Mouse (Mus musculus): ENCODE data around the gene Ect2. TPM values are rescaled to one million over a fixed set of nuclear protein-coding genes. Genes with fewer than 3 reads are reported as not detected.

Gene Ect2
- polyA plus RNA-seq, 1 experiment = 1.2 TPM

GRCm38 (mm10) chr3:27110860-27111259 lies 42.8 kb downstream of the Ect2 start:
- DNase-seq (ENCODE audit: low read depth in 1 of 2, low spot score in 2 of 2) = no peak
- Histone ChIP-seq H3K4me1 (ENCODE audit: control insufficient read depth, insufficient read depth, insufficient read length) (no peaks in the 10 kb centered on the region), H3K27ac (ENCODE audit: insufficient read depth, low read length) (no peak overlapping the region), H3K36me3 (ENCODE audit: control insufficient read depth, insufficient read depth, low read length) (peaks cover 6% of the 10 kb centered on the region), H3K4me3 (ENCODE audit: extremely low read depth, insufficient read depth, insufficient read length) (no peak overlapping the region), H3K27me3 (ENCODE audit: control insufficient read depth, insufficient read depth, low read length) (no peaks in the 10 kb centered on the region)
- TF ChIP-seq POLR2A (IDR thresholded peaks at IDR 0.05; ENCODE audit: low read depth, low read length) (no peak), CTCF (IDR thresholded peaks at IDR 0.05; ENCODE audit: extremely low read depth, insufficient read depth, insufficient read length, insufficient replicate concordance) (no peak)

- Histone ChIP-seq H3K4me1 (ENCODE audit: control insufficient read depth, insufficient read depth, insufficient read length) (no peaks in the 10 kb centered on the region), H3K36me3 (ENCODE audit: control insufficient read depth, insufficient read depth, low read length) (peaks cover 3% of the 10 kb centered on the region; the same call in 1 of the 2 replicates), H3K27ac (ENCODE audit: insufficient read depth, low read length) (no peak overlapping the region), H3K4me3 (ENCODE audit: extremely low read depth, insufficient read depth, insufficient read length) (no peak overlapping the region), H3K27me3 (ENCODE audit: control insufficient read depth, insufficient read depth, low read length) (no peaks in the 10 kb centered on the region)
- WGBS = 96% methylated on average over 4 of the region's 4 CpGs
- TF ChIP-seq POLR2A (IDR thresholded peaks at IDR 0.05; ENCODE audit: low read depth, low read length) = no peak
- TF ChIP-seq CTCF (IDR thresholded peaks at IDR 0.05; ENCODE audit: extremely low read depth, insufficient read depth, insufficient read length, insufficient replicate concordance) = no peak
- no peak for DNase-seq (ENCODE audit: low read depth in 1 of 2, low spot score in 2 of 2)
Observed at GRCm38 (mm10) chr3:27109109-27109508, 44.6 kb downstream of the Ect2 start.

GRCm38 (mm10) chr3:27107142-27107541 lies 46.5 kb downstream of the Ect2 start:
- no peaks in the 10 kb centered on the region for H3K4me1 ChIP-seq (ENCODE audit: control insufficient read depth, insufficient read depth, insufficient read length)
- WGBS = 90% methylated on average over 6 of the region's 6 CpGs

GRCm38 (mm10) chr3:27102965-27103364 lies 50.7 kb downstream of the Ect2 start:
- 95% methylated on average over 6 of the region's 6 CpGs for WGBS
- Histone ChIP-seq H3K27me3 (ENCODE audit: control insufficient read depth, insufficient read depth, low read length) (no peaks in the 10 kb centered on the region), H3K4me3 (ENCODE audit: extremely low read depth, insufficient read depth, insufficient read length) (no peak overlapping the region), H3K27ac (ENCODE audit: insufficient read depth, low read length) (no peak overlapping the region), H3K36me3 (ENCODE audit: control insufficient read depth, insufficient read depth, low read length) (peaks cover 3% of the 10 kb centered on the region; the same call in 1 of the 2 replicates), H3K4me1 (ENCODE audit: control insufficient read depth, insufficient read depth, insufficient read length) (no peaks in the 10 kb centered on the region)
- no peak for TF ChIP-seq CTCF (IDR thresholded peaks at IDR 0.05; ENCODE audit: extremely low read depth, insufficient read depth, insufficient read length, insufficient replicate concordance)
- TF ChIP-seq POLR2A (IDR thresholded peaks at IDR 0.05; ENCODE audit: low read depth, low read length) = no peak
- DNase-seq (ENCODE audit: low read depth in 1 of 2, low spot score in 2 of 2) = no peak

More at GRCm38 (mm10) chr3:27107142-27107541, 46.5 kb downstream of the Ect2 start:
- no peak for DNase-seq (ENCODE audit: low read depth in 1 of 2, low spot score in 2 of 2)
- TF ChIP-seq CTCF (IDR thresholded peaks at IDR 0.05; ENCODE audit: extremely low read depth, insufficient read depth, insufficient read length, insufficient replicate concordance) = no peak
- no peak for TF ChIP-seq POLR2A (IDR thresholded peaks at IDR 0.05; ENCODE audit: low read depth, low read length)
- Histone ChIP-seq H3K36me3 (ENCODE audit: control insufficient read depth, insufficient read depth, low read length) (peaks cover 3% of the 10 kb centered on the region; the same call in 1 of the 2 replicates), H3K27me3 (ENCODE audit: control insufficient read depth, insufficient read depth, low read length) (no peaks in the 10 kb centered on the region), H3K4me3 (ENCODE audit: extremely low read depth, insufficient read depth, insufficient read length) (no peak overlapping the region), H3K27ac (ENCODE audit: insufficient read depth, low read length) (no peak overlapping the region)

GRCm38 (mm10) chr3:27098633-27099032 lies 55.0 kb downstream of the Ect2 start:
- TF ChIP-seq CTCF (IDR thresholded peaks at IDR 0.05; ENCODE audit: extremely low read depth, insufficient read depth, insufficient read length, insufficient replicate concordance) (no peak), POLR2A (IDR thresholded peaks at IDR 0.05; ENCODE audit: low read depth, low read length) (no peak)
- Histone ChIP-seq H3K4me1 (ENCODE audit: control insufficient read depth, insufficient read depth, insufficient read length) (no peaks in the 10 kb centered on the region), H3K36me3 (ENCODE audit: control insufficient read depth, insufficient read depth, low read length) (peaks cover 2% of the 10 kb centered on the region; the same call in 1 of the 2 replicates), H3K27ac (ENCODE audit: insufficient read depth, low read length) (no peak overlapping the region), H3K27me3 (ENCODE audit: control insufficient read depth, insufficient read depth, low read length) (no peaks in the 10 kb centered on the region), H3K4me3 (ENCODE audit: extremely low read depth, insufficient read depth, insufficient read length) (no peak overlapping the region)
- 97% methylated on average over 6 of the region's 6 CpGs for WGBS
- no peak for DNase-seq (ENCODE audit: low read depth in 1 of 2, low spot score in 2 of 2)

- H3K27me3 ChIP-seq (ENCODE audit: control insufficient read depth, insufficient read depth, low read length) = no peaks in the 10 kb centered on the region
- no peak for TF ChIP-seq CTCF (IDR thresholded peaks at IDR 0.05; ENCODE audit: extremely low read depth, insufficient read depth, insufficient read length, insufficient replicate concordance)
- TF ChIP-seq POLR2A (IDR thresholded peaks at IDR 0.05; ENCODE audit: low read depth, low read length) = no peak
- H3K4me1 ChIP-seq (ENCODE audit: control insufficient read depth, insufficient read depth, insufficient read length) = no peaks in the 10 kb centered on the region
- no peak overlapping the region for H3K4me3 ChIP-seq (ENCODE audit: extremely low read depth, insufficient read depth, insufficient read length)
- no peaks in the 10 kb centered on the region for H3K36me3 ChIP-seq (ENCODE audit: control insufficient read depth, insufficient read depth, low read length)
- WGBS = 98% methylated on average over 6 of the region's 6 CpGs
- no peak overlapping the region for H3K27ac ChIP-seq (ENCODE audit: insufficient read depth, low read length)
- no peak for DNase-seq (ENCODE audit: low read depth in 1 of 2, low spot score in 2 of 2)
Observed at GRCm38 (mm10) chr3:27086221-27086620, 67.5 kb downstream of the Ect2 start.

GRCm38 (mm10) chr3:27081229-27082060 lies 72.2 kb downstream of the Ect2 start:
- H3K4me1 ChIP-seq (ENCODE audit: control insufficient read depth, insufficient read depth, insufficient read length) = no peaks in the 10 kb centered on the region
- H3K27me3 ChIP-seq (ENCODE audit: control insufficient read depth, insufficient read depth, low read length) = no peaks in the 10 kb centered on the region
- DNase-seq (ENCODE audit: low read depth in 1 of 2, low spot score in 2 of 2) = no peak
- WGBS = 76% methylated on average over 13 of the region's 13 CpGs
- no peak overlapping the region for H3K4me3 ChIP-seq (ENCODE audit: extremely low read depth, insufficient read depth, insufficient read length)
- no peaks in the 10 kb centered on the region for H3K36me3 ChIP-seq (ENCODE audit: control insufficient read depth, insufficient read depth, low read length)
- H3K27ac ChIP-seq (ENCODE audit: insufficient read depth, low read length) = no peak overlapping the region
- TF ChIP-seq POLR2A (IDR thresholded peaks at IDR 0.05; ENCODE audit: low read depth, low read length) = no peak
- no peak for TF ChIP-seq CTCF (IDR thresholded peaks at IDR 0.05; ENCODE audit: extremely low read depth, insufficient read depth, insufficient read length, insufficient replicate concordance)
